Comparison of ENCODE assay signal across 30 mouse cellular contexts in the genomic region with DNA sequence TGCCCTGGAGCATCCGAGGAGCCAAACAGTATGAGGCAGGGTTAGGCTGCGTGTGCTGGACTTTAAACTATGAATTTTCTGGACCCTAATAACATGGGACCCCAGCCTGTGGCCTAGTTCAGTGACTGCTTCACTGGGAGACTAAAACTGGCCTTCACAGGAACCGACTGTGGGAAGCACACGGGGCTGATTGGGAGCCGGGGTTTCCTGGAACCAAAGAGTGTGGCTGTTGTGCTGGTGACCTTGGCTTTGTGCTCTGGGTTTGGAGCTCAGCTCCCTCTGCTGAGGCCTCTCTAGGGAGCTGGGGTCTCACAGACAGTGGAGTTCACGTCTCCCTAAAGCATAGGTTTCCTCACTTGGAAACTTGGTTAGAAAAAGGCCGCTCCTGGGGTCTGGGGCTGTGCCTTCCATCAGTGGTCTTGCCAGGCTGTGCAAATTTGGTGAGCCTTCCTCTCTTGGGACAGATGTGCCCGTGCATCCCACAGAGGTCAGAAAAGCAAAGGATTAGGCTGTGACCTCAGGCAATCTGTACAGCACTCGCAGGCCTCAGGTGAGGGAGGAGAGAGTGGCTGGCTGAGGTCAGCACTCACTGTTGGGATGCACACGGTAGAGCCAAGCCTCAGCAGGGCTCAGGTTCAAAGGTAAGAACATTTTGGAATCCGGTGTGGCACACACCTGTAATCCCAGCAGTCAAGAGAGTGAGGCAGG. TPM values are rescaled to one million over a fixed set of nuclear protein-coding genes. Genes with fewer than 3 reads are reported as not detected.
DNase-seq lines count a peak whose midpoint lies in the region; ATAC-seq lines count a peak whose summit lies in the region.
"Had no signal": no experiment of that assay in that cellular context is flagged by ENCODE, and none has a peak within 500 bp of the region (broad histone marks: within the 10 kb centered on the region; RNA-seq: fewer than 3 reads in every experiment).

No protein-coding gene starts in this region.

- H3K9me3 ChIP-seq in embryonic facial prominence, embryonic 13.5 days = no peaks in the 10 kb centered on the region
- no peaks in the 10 kb centered on the region for H3K9me3 ChIP-seq in embryonic facial prominence, embryonic 10.5 days
- no peaks in the 10 kb centered on the region for H3K9me3 ChIP-seq in midbrain, embryonic 10.5 days (replicated peaks)
- no peaks in the 10 kb centered on the region for H3K9me3 ChIP-seq in midbrain, embryonic 14.5 days (ENCODE audit: control insufficient read depth, low read length)
- H3K9me3 ChIP-seq in liver, embryonic 11.5 days (ENCODE audit: control insufficient read depth, low read length) = no peaks in the 10 kb centered on the region
- H3K9me3 ChIP-seq: embryonic facial prominence, embryonic 15.5 days; forebrain, embryonic 13.5 days; G1E; hindbrain, embryonic 12.5 days had no signal

- no peaks in the 10 kb centered on the region for H3K27me3 ChIP-seq in embryonic facial prominence, embryonic 13.5 days
- H3K27me3 ChIP-seq in embryonic facial prominence, embryonic 10.5 days (replicated peaks; ENCODE audit: low read depth, poor library complexity, severe bottlenecking) = no peaks in the 10 kb centered on the region
- no peaks in the 10 kb centered on the region for H3K27me3 ChIP-seq in midbrain, embryonic 10.5 days (ENCODE audit: low read depth, poor library complexity, severe bottlenecking)
- H3K27me3 ChIP-seq in midbrain, embryonic 14.5 days (ENCODE audit: control insufficient read depth, insufficient read depth, low read length) = no peaks in the 10 kb centered on the region
- H3K27me3 ChIP-seq in liver, embryonic 11.5 days (replicated peaks; ENCODE audit: control insufficient read depth, insufficient read depth, low read length) = no peaks in the 10 kb centered on the region
- H3K27me3 ChIP-seq: embryonic facial prominence, embryonic 15.5 days; forebrain, embryonic 13.5 days; hindbrain, embryonic 12.5 days; Patski had no signal

- H3K27ac ChIP-seq in embryonic facial prominence, embryonic 13.5 days = no peak overlapping the region
- H3K27ac ChIP-seq in embryonic facial prominence, embryonic 10.5 days (replicated peaks) = no peak overlapping the region
- 0 out of 2 replicates have a peak overlapping the region, but pooled peaks have one; percentile 7 for H3K27ac ChIP-seq in midbrain, embryonic 10.5 days (replicated peaks)
- no peak overlapping the region for H3K27ac ChIP-seq in midbrain, embryonic 14.5 days (replicated peaks; ENCODE audit: low read depth, low read length)
- H3K27ac ChIP-seq in liver, embryonic 11.5 days (ENCODE audit: low read depth, low read length) = no peak overlapping the region
- H3K27ac ChIP-seq: embryonic facial prominence, embryonic 15.5 days; forebrain, embryonic 13.5 days; heart, adult 2 months; hindbrain, embryonic 12.5 days had no signal

- H3K4me2 ChIP-seq in embryonic facial prominence, embryonic 13.5 days = no peak overlapping the region
- H3K4me2 ChIP-seq in midbrain, embryonic 14.5 days (ENCODE audit: low read length) = no peak overlapping the region
- H3K4me2 ChIP-seq in liver, embryonic 11.5 days = no peak overlapping the region
- H3K4me2 ChIP-seq: embryonic facial prominence, embryonic 15.5 days; forebrain, embryonic 13.5 days; heart, embryonic 11.5 days; hindbrain, embryonic 12.5 days had no signal

- H3K4me1 ChIP-seq in embryonic facial prominence, embryonic 13.5 days = no peaks in the 10 kb centered on the region
- 0 out of 2 replicates have a peak, but pooled peaks cover 4% of the 10 kb centered on the region for H3K4me1 ChIP-seq in embryonic facial prominence, embryonic 10.5 days
- H3K4me1 ChIP-seq in midbrain, embryonic 10.5 days = peaks cover 11% of the 10 kb centered on the region; the same call in 1 of the 2 replicates
- H3K4me1 ChIP-seq in midbrain, embryonic 14.5 days (ENCODE audit: control insufficient read depth, insufficient read depth, low read length) = no peaks in the 10 kb centered on the region
- no peaks in the 10 kb centered on the region for H3K4me1 ChIP-seq in liver, embryonic 11.5 days (replicated peaks; ENCODE audit: control insufficient read depth, insufficient read depth, low read length)
- H3K4me1 ChIP-seq: embryonic facial prominence, embryonic 15.5 days; forebrain, embryonic 13.5 days had no signal

- DNase-seq in embryonic facial prominence, embryonic 10.5 days (ENCODE audit: low spot score) = no peak
- no peak for DNase-seq in midbrain, embryonic 10.5 days (ENCODE audit: low spot score)
- DNase-seq in midbrain, embryonic 14.5 days = no peak
- peak; percentile 73 for DNase-seq in R1 (ENCODE audit: low read depth, low spot score)
- no peak for DNase-seq in layer of hippocampus, postnatal 36 days
- DNase-seq in liver, embryonic 11.5 days (ENCODE audit: low spot score) = no peak
- DNase-seq: adrenal gland, adult 8-10 months; adrenal gland, postnatal 25 days; cerebellum, adult 11-12 months; cerebellum, adult 8-10 months; cerebellum, postnatal 10 days; cerebellum, postnatal 36 days; embryo, embryonic 11 days; gastrocnemius, postnatal 10 days; gastrocnemius, postnatal 36 days; heart, adult 2 months had no signal

- no peak for ATAC-seq in embryonic facial prominence, embryonic 13.5 days (ENCODE audit: insufficient number of reproducible peaks, insufficient read depth, low FRiP score, low TSS enrichment, low read depth)
- no peak for ATAC-seq in midbrain, embryonic 14.5 days (ENCODE audit: low FRiP score, low TSS enrichment)
- no peak for ATAC-seq in liver, embryonic 11.5 days (replicated peaks; ENCODE audit: low FRiP score)
- ATAC-seq: activated CD4-positive, CD25-positive, alpha-beta regulatory T cell, adult 4 months; forebrain, embryonic 13.5 days; forebrain, embryonic 16.5 days; hindbrain, embryonic 16.5 days; inflammation-experienced regulatory T-cells, adult 6 months; intestine, embryonic 16.5 days; Patski had no signal

- peaks cover 73% of the 10 kb centered on the region for H3K36me3 ChIP-seq in embryonic facial prominence, embryonic 13.5 days
- H3K36me3 ChIP-seq in embryonic facial prominence, embryonic 10.5 days (replicated peaks) = peaks cover 78% of the 10 kb centered on the region
- H3K36me3 ChIP-seq in midbrain, embryonic 10.5 days = peaks cover 76% of the 10 kb centered on the region
- peaks cover 57% of the 10 kb centered on the region for H3K36me3 ChIP-seq in midbrain, embryonic 14.5 days (ENCODE audit: control insufficient read depth, insufficient read depth, low read length)
- H3K36me3 ChIP-seq in liver, embryonic 11.5 days (ENCODE audit: control insufficient read depth, insufficient read depth, low read length) = peaks cover 47% of the 10 kb centered on the region

- no peak overlapping the region for H3K4me3 ChIP-seq in embryonic facial prominence, embryonic 13.5 days
- H3K4me3 ChIP-seq in embryonic facial prominence, embryonic 10.5 days = no peak overlapping the region
- no peak overlapping the region for H3K4me3 ChIP-seq in midbrain, embryonic 10.5 days
- H3K4me3 ChIP-seq in midbrain, embryonic 14.5 days (replicated peaks; ENCODE audit: low read depth, low read length) = no peak overlapping the region
- no peak overlapping the region for H3K4me3 ChIP-seq in liver, embryonic 11.5 days (ENCODE audit: low read depth, low read length)
- H3K4me3 ChIP-seq: embryonic facial prominence, embryonic 15.5 days; forebrain, embryonic 13.5 days; heart, adult 2 months; hindbrain, embryonic 12.5 days had no signal

- H3K9ac ChIP-seq in embryonic facial prominence, embryonic 13.5 days = 0 out of 2 replicates have a peak overlapping the region, but pooled peaks have one; percentile 12
- H3K9ac ChIP-seq in midbrain, embryonic 14.5 days (replicated peaks; ENCODE audit: low read length) = no peak overlapping the region
- no peak overlapping the region for H3K9ac ChIP-seq in liver, embryonic 11.5 days (ENCODE audit: low read depth, low read length)
- H3K9ac ChIP-seq: embryonic facial prominence, embryonic 15.5 days; forebrain, embryonic 13.5 days; hindbrain, embryonic 12.5 days had no signal

- WGBS in embryonic facial prominence, embryonic 13.5 days = 78% methylated on average over 11 of the region's 11 CpGs
- WGBS in embryonic facial prominence, embryonic 10.5 days = 84% methylated on average over 11 of the region's 11 CpGs
- WGBS in midbrain, embryonic 10.5 days = 83% methylated on average over 11 of the region's 11 CpGs
- 91% methylated on average over 11 of the region's 11 CpGs for WGBS in midbrain, embryonic 14.5 days
- 87% methylated on average over 11 of the region's 11 CpGs for WGBS in liver, embryonic 11.5 days

RNA-seq across cellular contexts. Expression of a gene that starts 23.6 kb away (rescaled TPM):
- polyA plus RNA-seq in embryonic facial prominence, embryonic 13.5 days (2015; fragmentation: Nextera tagmentation; extraction: Ambion mirVana) = 11.4 and 12.8 TPM in 2 replicates
- polyA plus RNA-seq in embryonic facial prominence, embryonic 10.5 days (2016; fragmentation: Nextera tagmentation; extraction: Ambion mirVana) = 18.1 and 19.6 TPM in 2 replicates
- 22.8 and 32.6 TPM in 2 replicates for polyA plus RNA-seq in midbrain, embryonic 10.5 days (2016; fragmentation: Nextera tagmentation; extraction: Ambion mirVana)
- polyA plus RNA-seq in midbrain, embryonic 14.5 days (2014; fragmentation: Nextera tagmentation; extraction: Ambion mirVana) = 78.0 and 82.6 TPM in 2 replicates
- total RNA-seq in layer of hippocampus, postnatal 36 days (2021) = 10 to 100 TPM; 49.2 to 50.3 TPM
- 1.3 and 1.7 TPM in 2 replicates for polyA plus RNA-seq in liver, embryonic 11.5 days (2014; fragmentation: Nextera tagmentation; extraction: Ambion mirVana)
- total RNA-seq: granulocyte monocyte progenitor cell, adult 5-6 weeks; hematopoietic stem cell, adult 5-6 weeks had no signal
- polyA plus RNA-seq: G1E had no signal

RNA-seq across cellular contexts. Expression of a gene that starts 41.2 kb away (rescaled TPM):
- polyA plus RNA-seq in embryonic facial prominence, embryonic 13.5 days (2015; fragmentation: Nextera tagmentation; extraction: Ambion mirVana) = 50.2 and 55.0 TPM in 2 replicates
- 66.4 and 68.0 TPM in 2 replicates for polyA plus RNA-seq in embryonic facial prominence, embryonic 10.5 days (2016; fragmentation: Nextera tagmentation; extraction: Ambion mirVana)
- 56.2 and 60.9 TPM in 2 replicates for polyA plus RNA-seq in midbrain, embryonic 10.5 days (2016; fragmentation: Nextera tagmentation; extraction: Ambion mirVana)
- 41.2 and 48.3 TPM in 2 replicates for polyA plus RNA-seq in midbrain, embryonic 14.5 days (2014; fragmentation: Nextera tagmentation; extraction: Ambion mirVana)
- total RNA-seq in layer of hippocampus, postnatal 36 days (2021) = 100 to 1,000 TPM; 102 to 103 TPM
- polyA plus RNA-seq in liver, embryonic 11.5 days (2014; fragmentation: Nextera tagmentation; extraction: Ambion mirVana) = 52.7 and 56.3 TPM in 2 replicates
